Mouse (Mus musculus) lung, embryonic 15.5 days (tissue): Measurements from ENCODE around the gene Rnf126. TPM values are rescaled to one million over a fixed set of nuclear protein-coding genes. Genes with fewer than 3 reads are reported as not detected.

Experiments
- ATAC-seq: fragments of 200-750 bp; cut with Nextera tagmentation; 2 replicates; pipeline ENCODE4 v1.8.0; 2017; ENCODE audit warnings: moderate number of reproducible peaks, borderline replicate concordance; ENCODE audit not compliant: low FRiP score, low TSS enrichment; ENCODE audit errors: extremely low read depth
- H3K27ac ChIP-seq: fragments of 300-500 bp; sonication (generic); 2 replicates; pipeline ENCODE4 v1.5.1; 2015; ENCODE audit warnings: moderate library complexity, mild to moderate bottlenecking, inconsistent platforms
- H3K27me3 ChIP-seq: fragments of 300-500 bp; sonication (generic); 2 replicates; pipeline ENCODE4 v1.6.1; 2015; ENCODE audit warnings: inconsistent platforms
- H3K36me3 ChIP-seq: fragments of 300-500 bp; sonication (generic); 2 replicates; pipeline ENCODE4 v1.6.1; 2015; ENCODE audit warnings: inconsistent platforms
- H3K4me1 ChIP-seq: fragments of 300-500 bp; sonication (generic); 2 replicates; pipeline ENCODE4 v1.6.1; 2015; ENCODE audit warnings: inconsistent platforms
- H3K4me2 ChIP-seq: fragments of 300-500 bp; sonication (generic); 2 replicates; pipeline ENCODE4 v1.6.1; 2015; ENCODE audit warnings: inconsistent platforms, mild to moderate bottlenecking, moderate library complexity
- H3K4me3 ChIP-seq: fragments of 300-500 bp; sonication (generic); 2 replicates; pipeline ENCODE4 v1.5.1; 2015; ENCODE audit warnings: mild to moderate bottlenecking, inconsistent platforms
- H3K9ac ChIP-seq: fragments of 300-500 bp; sonication (generic); 2 replicates; pipeline ENCODE4 v1.6.1; 2015; ENCODE audit warnings: inconsistent platforms
- H3K9me3 ChIP-seq: fragments of 300-500 bp; sonication (generic); 2 replicates; pipeline ENCODE4 v1.6.1; 2016; ENCODE audit warnings: inconsistent platforms
- WGBS: fragments of 180-500 bp; shearing (Covaris S2); methylation state at CpG from one replicate; pipeline ENCODE4 v1.1.7; 2015; 5-methylcytosine and 5-hydroxymethylcytosine counted together
- polyA plus RNA-seq: library from polyadenylated mRNA; unstranded; fragments of >200 nt; fragmentation: Nextera tagmentation; extraction: Ambion mirVana; gene quantifications from 2 replicates; pipeline ENCODE4 v1.2.1, GENCODE M21; 2015

The Rnf126 gene
- polyA plus RNA-seq, 1 experiment from 2014 or later: 91.3 TPM

DNA sequence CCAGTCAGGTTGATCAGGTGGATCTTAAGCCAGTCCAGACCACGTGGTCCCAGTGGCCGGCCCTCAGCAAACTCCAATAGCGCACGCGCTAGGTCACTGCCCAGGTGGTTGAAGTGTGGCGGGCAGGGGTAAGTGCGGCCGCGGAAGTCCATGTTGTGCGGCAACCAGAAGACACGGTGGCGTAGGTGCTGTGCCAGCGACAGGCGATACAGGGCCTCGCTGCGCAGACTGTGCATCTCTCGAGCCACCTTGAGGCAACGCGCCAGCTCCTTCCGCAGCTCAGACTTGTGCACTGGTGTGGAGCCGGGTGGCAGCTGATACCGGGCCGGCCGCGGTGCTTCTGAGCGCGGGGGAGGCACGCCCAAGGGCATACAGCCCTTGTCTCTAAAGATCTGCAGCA, 27.5 kb downstream of the Rnf126 start:
- no peak for ATAC-seq
- no peak overlapping the region for H3K27ac ChIP-seq
- no peaks in the 10 kb centered on the region for H3K4me1 ChIP-seq
- no peak overlapping the region for H3K4me2 ChIP-seq
- H3K4me3 ChIP-seq: no peak overlapping the region
- no peaks in the 10 kb centered on the region for H3K27me3 ChIP-seq
- WGBS: 97% methylated on average over 28 of the region's 28 CpGs
- no peak overlapping the region for H3K9ac ChIP-seq
- peaks cover 96% of the 10 kb centered on the region for H3K36me3 ChIP-seq
- H3K9me3 ChIP-seq: peaks cover 29% of the 10 kb centered on the region

DNA sequence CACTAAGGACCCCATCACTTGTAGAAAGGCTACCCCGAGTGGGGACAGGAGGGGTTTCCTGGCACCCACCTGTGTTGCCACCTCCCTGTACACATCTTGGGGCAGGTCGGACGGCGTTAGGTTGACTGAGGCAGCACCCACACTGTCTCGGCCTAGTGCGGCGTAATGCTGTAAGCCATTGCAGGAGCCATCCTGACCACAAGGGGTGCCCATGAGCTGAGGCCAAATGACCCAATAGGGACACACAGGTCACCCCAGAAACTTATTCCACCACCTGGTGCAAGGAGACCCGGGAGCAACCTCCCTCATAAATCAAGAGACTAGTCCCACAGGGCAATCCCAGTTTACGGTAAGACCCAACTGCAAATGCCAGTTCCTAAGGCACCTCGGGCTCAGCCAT, 28.5 kb downstream of the Rnf126 start:
- Histone ChIP-seq H3K27me3 (no peaks in the 10 kb centered on the region), H3K36me3 (peaks cover 91% of the 10 kb centered on the region), H3K9ac (no peak overlapping the region), H3K4me3 (no peak overlapping the region), H3K27ac (no peak overlapping the region), H3K9me3 (peaks cover 29% of the 10 kb centered on the region), H3K4me2 (no peak overlapping the region), H3K4me1 (no peaks in the 10 kb centered on the region)
- no peak for ATAC-seq
- WGBS: 88% methylated on average over 10 of the region's 10 CpGs

DNA sequence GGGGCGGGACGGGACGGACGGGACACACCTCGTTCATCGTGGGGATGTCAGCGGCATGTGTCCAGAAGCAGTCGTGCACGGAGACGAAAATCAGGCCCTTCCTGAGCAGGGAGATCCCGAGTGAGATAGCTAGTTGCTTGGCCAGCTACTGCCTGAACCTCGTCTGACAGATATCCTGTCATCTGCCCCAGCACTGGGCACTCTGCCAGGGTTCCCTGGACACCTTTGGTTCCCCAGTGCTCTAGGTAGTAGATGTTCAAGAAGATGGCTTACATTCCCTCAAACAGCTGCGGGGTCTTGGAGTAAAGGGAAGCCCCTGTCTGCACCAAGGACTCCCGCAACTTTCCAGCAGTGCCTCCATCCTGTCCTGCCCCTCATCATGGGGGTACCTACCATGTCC, 30.0 kb downstream of the Rnf126 start:
- Histone ChIP-seq H3K27me3 (no peaks in the 10 kb centered on the region), H3K4me2 (no peak overlapping the region), H3K36me3 (peaks cover 77% of the 10 kb centered on the region), H3K27ac (no peak overlapping the region), H3K9me3 (peaks cover 29% of the 10 kb centered on the region), H3K4me3 (no peak overlapping the region), H3K9ac (no peak overlapping the region), H3K4me1 (no peaks in the 10 kb centered on the region)
- ATAC-seq: no peak
- 82% methylated on average over 14 of the region's 14 CpGs for WGBS

DNA sequence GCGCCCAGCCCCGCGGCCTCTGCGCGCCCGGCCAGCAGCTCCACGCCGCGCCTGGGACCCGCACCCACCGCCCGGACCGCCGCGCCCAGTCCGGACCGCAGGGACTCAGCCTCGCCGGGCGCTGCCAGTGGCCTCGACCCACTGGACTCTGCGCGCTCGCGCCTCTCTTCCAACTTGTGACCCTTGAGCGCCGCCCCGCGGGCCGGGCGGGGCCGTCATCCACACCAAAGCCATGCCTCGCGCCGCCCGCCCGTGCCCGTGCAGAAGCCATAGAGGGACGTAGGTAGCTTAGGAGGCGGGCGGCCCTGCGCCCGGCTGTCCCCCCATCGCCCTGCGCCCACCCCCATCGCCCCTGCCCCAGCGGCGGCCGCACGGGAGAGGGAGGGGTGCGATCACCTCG, 31.4 kb downstream of the Rnf126 start:
- H3K27ac ChIP-seq: no peak overlapping the region
- H3K4me2 ChIP-seq: peak overlapping the region; percentile 10; the same call in 1 of the 2 replicates
- H3K36me3 ChIP-seq: peaks cover 63% of the 10 kb centered on the region
- no peaks in the 10 kb centered on the region for H3K27me3 ChIP-seq
- WGBS: 37% methylated on average over 52 of the region's 52 CpGs
- peaks cover 29% of the 10 kb centered on the region for H3K9me3 ChIP-seq
- no peak overlapping the region for H3K4me3 ChIP-seq
- H3K4me1 ChIP-seq: no peaks in the 10 kb centered on the region
- peak; percentile 12; the same call in 1 of the 2 replicates for ATAC-seq
- H3K9ac ChIP-seq: no peak overlapping the region

DNA sequence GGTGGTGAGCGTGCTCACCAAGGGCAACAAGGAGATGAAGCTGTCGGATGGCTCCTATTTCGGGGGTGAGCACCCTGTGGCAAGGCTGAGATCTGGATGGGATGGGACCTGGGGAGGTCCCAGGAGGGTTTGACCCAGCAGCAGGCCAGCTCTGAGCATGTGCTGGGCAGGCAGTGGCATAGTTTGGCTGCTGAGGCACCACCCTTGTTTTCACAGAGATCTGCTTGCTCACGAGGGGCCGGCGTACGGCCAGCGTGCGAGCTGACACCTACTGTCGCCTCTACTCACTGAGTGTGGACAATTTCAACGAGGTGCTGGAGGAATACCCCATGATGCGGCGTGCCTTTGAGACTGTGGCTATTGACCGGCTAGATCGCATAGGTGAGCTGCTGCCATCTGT, 32.9 kb downstream of the Rnf126 start:
- Histone ChIP-seq H3K27ac (no peak overlapping the region), H3K4me1 (no peaks in the 10 kb centered on the region), H3K36me3 (peaks cover 48% of the 10 kb centered on the region), H3K9ac (no peak overlapping the region), H3K4me2 (no peak overlapping the region), H3K27me3 (no peaks in the 10 kb centered on the region), H3K4me3 (no peak overlapping the region), H3K9me3 (peaks cover 14% of the 10 kb centered on the region; the same call in 1 of the 2 replicates)
- WGBS: 93% methylated on average over 15 of the region's 15 CpGs
- no peak for ATAC-seq

DNA sequence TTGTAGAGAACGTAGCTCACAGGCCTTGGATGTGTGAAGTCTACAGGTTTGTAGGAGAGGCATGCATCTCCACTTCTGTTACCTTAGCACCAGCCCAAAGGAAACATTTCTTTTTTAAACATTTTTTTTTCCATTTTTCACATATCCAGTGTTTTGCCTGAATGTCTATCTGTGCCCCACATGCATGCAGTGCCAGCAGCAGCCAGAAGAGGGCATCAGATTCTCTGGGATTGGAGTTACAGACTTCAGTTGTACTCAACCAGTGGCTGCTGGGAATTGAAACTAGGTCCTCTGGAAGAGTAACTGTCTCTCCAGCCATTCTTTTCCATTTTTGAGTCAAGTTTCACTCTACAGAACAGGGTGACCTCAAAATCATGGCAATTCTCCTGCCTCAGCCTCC, 34.3 kb downstream of the Rnf126 start:
- Histone ChIP-seq H3K9ac (no peak overlapping the region), H3K27me3 (no peaks in the 10 kb centered on the region), H3K4me3 (no peak overlapping the region), H3K9me3 (0 out of 2 replicates have a peak, but pooled peaks cover 5% of the 10 kb centered on the region), H3K36me3 (peaks cover 35% of the 10 kb centered on the region), H3K4me2 (no peak overlapping the region), H3K27ac (no peak overlapping the region), H3K4me1 (no peaks in the 10 kb centered on the region)
- 90% methylated on average over 1 of the region's 1 CpGs for WGBS
- ATAC-seq: no peak

DNA sequence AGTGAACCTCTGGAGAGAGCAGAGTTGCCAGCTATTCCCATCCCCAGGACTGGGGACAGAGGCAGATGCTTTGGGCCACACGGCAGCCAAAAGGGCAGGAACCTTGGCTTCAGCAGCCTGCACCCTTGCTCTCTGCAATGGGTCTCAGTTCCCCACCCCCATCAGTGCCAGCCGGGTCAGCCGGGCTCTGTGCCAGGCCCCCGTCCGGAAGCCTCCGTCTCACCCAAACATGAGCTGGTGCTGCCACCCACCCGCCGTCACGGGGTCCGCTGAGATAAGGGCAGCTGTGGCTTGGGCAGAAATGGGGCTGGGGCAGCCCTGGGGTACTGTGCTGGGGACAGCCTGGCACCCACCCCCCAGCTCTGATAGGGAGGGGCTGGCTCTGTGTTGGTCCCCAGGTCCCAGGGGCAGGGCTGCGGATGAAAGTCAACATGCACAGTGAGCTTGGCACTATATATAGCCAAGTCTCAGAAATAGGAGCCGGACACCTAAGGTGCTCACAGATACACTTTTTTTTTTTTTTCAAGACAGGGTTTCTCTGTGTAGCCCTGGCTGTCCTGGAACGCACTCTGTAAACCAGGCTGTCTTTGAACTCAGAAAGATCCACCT, 37.3 kb downstream of the Rnf126 start:
- no peak overlapping the region for H3K4me3 ChIP-seq
- WGBS: 57% methylated on average over 13 of the region's 13 CpGs
- no peak overlapping the region for H3K9ac ChIP-seq
- no peaks in the 10 kb centered on the region for H3K27me3 ChIP-seq
- peaks cover 6% of the 10 kb centered on the region; the same call in 1 of the 2 replicates for H3K36me3 ChIP-seq
- H3K9me3 ChIP-seq: no peaks in the 10 kb centered on the region
- no peak for ATAC-seq
- no peak overlapping the region for H3K4me2 ChIP-seq
- H3K4me1 ChIP-seq: no peaks in the 10 kb centered on the region
- H3K27ac ChIP-seq: no peak overlapping the region

DNA sequence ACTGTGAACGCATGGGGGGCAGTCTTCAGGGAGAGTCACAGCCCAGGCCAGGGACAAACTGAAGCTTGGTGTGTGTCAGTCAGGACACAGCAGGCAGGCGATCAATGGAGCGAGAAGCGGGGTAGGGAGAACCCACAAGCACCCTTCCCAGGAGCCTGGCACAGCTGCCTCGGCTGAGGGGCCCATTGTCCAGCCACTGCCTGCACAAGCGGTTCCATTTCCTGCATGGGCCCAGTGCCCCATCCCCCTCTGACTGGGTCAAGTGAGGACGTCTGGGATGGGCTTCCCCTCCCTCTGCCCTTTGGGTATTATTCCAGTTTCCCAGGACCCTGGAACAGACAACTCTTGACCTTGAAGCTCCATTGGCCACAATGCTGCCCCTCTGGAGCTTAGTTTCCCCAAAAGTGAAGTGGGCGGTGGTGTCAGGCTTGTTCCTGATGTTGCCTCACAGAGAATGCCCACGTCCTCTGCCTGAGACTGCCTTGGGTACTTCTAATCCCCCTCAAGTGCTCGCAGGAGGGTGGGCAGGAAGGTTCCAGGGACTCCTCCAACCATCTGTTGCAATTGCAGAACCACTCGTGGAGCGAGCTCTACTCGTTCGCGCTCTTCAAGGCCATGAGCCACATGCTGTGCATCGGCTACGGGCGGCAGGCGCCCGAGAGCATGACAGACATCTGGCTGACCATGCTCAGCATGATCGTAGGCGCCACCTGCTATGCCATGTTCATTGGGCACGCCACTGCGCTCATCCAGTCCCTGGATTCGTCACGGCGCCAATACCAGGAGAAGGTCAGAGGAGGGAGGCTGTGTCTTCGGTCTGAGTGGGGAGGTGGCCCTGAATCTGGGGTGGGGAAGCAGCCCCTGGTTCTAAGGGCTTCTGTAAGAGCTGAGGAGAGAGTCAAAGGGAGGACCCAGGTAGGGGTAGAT, 38.2 kb downstream of the Rnf126 start:
- Histone ChIP-seq H3K4me1 (no peaks in the 10 kb centered on the region), H3K4me3 (no peak overlapping the region), H3K27ac (no peak overlapping the region), H3K4me2 (no peak overlapping the region), H3K9me3 (no peaks in the 10 kb centered on the region), H3K9ac (no peak overlapping the region), H3K27me3 (no peaks in the 10 kb centered on the region), H3K36me3 (no peaks in the 10 kb centered on the region)
- WGBS: 64% methylated on average over 28 of the region's 28 CpGs
- no peak for ATAC-seq

DNA sequence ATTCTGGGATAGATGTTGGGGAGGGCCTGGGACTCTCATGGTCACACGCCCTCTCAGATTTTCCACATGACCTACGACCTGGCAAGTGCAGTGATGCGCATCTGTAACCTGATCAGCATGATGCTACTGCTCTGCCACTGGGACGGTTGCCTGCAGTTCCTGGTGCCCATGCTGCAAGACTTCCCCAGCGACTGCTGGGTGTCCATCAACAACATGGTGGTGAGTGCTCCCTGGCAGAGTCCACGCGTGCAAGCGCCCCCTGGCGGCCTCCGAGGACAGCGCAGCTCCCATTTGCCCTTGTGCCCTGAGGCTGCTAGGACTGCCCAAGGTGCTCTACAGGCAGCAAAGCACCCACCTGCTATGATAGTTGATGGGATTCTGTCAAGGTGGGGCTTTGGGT, 40.7 kb downstream of the Rnf126 start:
- no peak for ATAC-seq
- no peak overlapping the region for H3K27ac ChIP-seq
- no peaks in the 10 kb centered on the region for H3K36me3 ChIP-seq
- no peaks in the 10 kb centered on the region for H3K4me1 ChIP-seq
- H3K9ac ChIP-seq: no peak overlapping the region
- WGBS: 37% methylated on average over 11 of the region's 11 CpGs
- H3K4me2 ChIP-seq: no peak overlapping the region
- no peaks in the 10 kb centered on the region for H3K9me3 ChIP-seq
- H3K4me3 ChIP-seq: no peak overlapping the region
- H3K27me3 ChIP-seq: no peaks in the 10 kb centered on the region

DNA sequence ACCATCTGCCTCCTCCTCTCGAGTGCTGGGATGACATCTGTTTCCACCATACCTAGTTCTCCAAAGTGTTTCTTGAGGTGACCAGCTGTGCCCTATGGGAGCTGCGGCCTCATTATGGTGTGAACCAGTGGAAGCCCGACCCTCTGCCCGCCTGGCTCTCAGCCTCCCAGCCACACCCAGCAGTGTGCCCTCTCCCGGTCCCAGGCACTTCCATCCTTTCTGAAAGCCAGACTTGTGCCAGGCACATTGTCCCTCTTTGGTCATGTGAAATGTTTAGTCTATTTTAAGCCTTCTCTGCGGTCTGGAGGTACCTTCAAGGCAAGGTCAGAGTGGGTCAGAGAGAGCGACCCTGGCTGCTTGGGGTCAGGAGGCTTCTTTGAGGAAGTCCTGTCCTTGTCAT, 43.1 kb downstream of the Rnf126 start:
- H3K9ac ChIP-seq: no peak overlapping the region
- 71% methylated on average over 7 of the region's 7 CpGs for WGBS
- no peaks in the 10 kb centered on the region for H3K4me1 ChIP-seq
- ATAC-seq: no peak
- no peak overlapping the region for H3K4me2 ChIP-seq
- no peak overlapping the region for H3K4me3 ChIP-seq
- no peak overlapping the region for H3K27ac ChIP-seq
- no peaks in the 10 kb centered on the region for H3K9me3 ChIP-seq
- H3K36me3 ChIP-seq: no peaks in the 10 kb centered on the region
- peaks cover 5% of the 10 kb centered on the region for H3K27me3 ChIP-seq

DNA sequence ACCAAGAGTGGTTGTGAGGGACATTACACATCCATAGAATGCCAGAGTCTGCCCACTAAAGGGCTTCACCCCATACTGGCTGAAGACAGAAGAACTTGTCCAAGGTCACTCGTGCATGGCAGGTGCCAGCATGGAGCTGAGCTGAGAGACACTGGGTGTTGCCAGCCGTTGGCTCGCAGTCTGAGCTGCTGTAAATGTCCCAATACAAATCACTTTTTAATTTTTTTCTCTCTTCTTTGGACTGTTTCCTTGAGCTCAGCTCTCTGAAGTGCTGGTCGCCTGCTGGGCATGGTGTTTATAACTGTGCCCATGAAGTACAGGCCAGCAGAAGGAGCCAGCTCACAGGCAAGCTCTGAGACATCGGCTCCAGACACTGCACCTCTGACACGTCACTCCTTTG, 43.7 kb downstream of the Rnf126 start:
- no peak overlapping the region for H3K4me3 ChIP-seq
- no peak for ATAC-seq
- peaks cover 11% of the 10 kb centered on the region for H3K27me3 ChIP-seq
- H3K4me2 ChIP-seq: no peak overlapping the region
- H3K9ac ChIP-seq: no peak overlapping the region
- H3K27ac ChIP-seq: no peak overlapping the region
- WGBS: 71% methylated on average over 6 of the region's 6 CpGs
- no peaks in the 10 kb centered on the region for H3K36me3 ChIP-seq
- no peaks in the 10 kb centered on the region for H3K9me3 ChIP-seq
- no peaks in the 10 kb centered on the region for H3K4me1 ChIP-seq

DNA sequence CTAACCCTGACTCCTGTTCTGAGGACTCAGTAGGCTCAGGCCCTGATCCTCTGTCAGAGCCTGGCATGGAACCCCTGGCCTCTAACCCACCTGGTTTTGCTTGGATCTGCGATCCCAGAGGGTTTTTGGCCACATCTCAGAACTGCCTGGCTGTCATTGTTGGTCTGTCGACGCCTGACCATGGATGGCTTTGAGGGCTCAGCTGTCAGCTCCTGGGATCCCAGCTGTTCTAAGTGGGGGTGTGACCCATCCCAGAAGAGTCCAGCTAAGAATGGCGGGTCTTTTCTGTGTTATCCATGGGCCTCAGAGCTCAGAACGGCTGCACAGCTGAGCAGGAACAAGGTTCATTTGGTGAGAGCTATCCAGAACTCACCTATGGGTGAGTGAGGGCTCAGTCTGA, 45.7 kb downstream of the Rnf126 start:
- H3K4me1 ChIP-seq: peaks cover 18% of the 10 kb centered on the region
- H3K27me3 ChIP-seq: peaks cover 31% of the 10 kb centered on the region
- H3K4me3 ChIP-seq: no peak overlapping the region
- ATAC-seq: no peak
- no peaks in the 10 kb centered on the region for H3K36me3 ChIP-seq
- no peak overlapping the region for H3K9ac ChIP-seq
- WGBS: 51% methylated on average over 5 of the region's 5 CpGs
- H3K9me3 ChIP-seq: no peaks in the 10 kb centered on the region
- no peak overlapping the region for H3K27ac ChIP-seq
- no peak overlapping the region for H3K4me2 ChIP-seq
